Mouse (Mus musculus) cerebellum, adult (tissue): ENCODE data around the gene Gm12355.
"Not testable (repeated sequence)": the region's sequence is repeated elsewhere in the genome, so short reads cannot be mapped to it uniquely, and the experiment has no call there.

Experiments used
- ATAC-seq: cut with Nextera tagmentation; 2 replicates; pipeline ENCODE4 v1.9.2; 2017; ENCODE audit warnings: mild to moderate bottlenecking, moderate library complexity, mixed read lengths; ENCODE audit not compliant: insufficient number of reproducible peaks, low FRiP score, low TSS enrichment

Gene Gm12355

DNA sequence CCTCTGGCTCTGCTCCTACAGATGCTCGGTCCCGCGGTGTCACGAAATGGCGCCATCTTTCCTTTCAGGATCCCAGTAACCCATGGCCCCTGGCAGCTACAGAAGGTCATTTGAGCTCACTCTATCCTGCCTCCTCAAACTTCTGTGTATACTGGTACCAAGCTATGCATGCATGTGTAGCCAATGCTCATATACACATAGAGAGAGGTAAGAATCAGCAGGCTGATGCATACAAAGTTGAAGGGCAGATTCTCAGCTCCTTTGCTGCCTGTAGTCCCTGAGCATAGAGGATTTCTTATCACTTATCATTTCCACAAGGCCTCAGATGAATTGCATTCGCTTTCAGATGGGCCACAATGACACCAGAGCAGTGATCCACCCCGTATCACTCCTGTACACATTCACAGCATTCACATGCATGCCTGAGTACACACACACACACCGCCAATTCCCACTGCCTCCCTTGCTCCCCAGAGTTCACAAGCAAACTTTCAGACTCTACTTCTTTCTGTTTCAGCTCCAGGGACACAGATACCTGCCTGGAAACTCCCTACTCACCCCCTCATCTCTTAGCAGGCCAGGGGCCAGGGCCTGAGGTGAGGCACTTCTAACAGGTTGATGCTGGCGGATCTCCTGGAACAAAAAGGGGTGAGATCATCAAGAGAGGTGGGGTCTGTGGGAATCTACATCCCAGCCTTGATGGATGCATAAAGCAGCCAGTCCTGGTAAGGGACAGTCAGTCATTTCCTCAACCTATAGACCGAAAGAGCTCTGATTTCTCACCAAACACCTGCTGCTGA is at the start of gene Gm12355, which contains the start of gene Gsdma3:
Gene Gm12355, minus strand, starts transcription at position 51 of the 800 bp plus-strand sequence.
Gene Gsdma3, plus strand, starts transcription at position 750 of the 800 bp plus-strand sequence.
- no peak for ATAC-seq

- ATAC-seq, result not testable (repeated sequence)
Measured at GRCm38 (mm10) chr11:98673136-98673535, 47.7 kb upstream of the Gm12355 start.

- no peak for ATAC-seq
Measured at GRCm38 (mm10) chr11:98672482-98672881, 47.0 kb upstream of the Gm12355 start.

GRCm38 (mm10) chr11:98671857-98672256 is 46.4 kb upstream of the Gm12355 start:
- ATAC-seq, result no peak

GRCm38 (mm10) chr11:98671284-98671815 is 45.9 kb upstream of the Gm12355 start:
- ATAC-seq, result no peak

DNA sequence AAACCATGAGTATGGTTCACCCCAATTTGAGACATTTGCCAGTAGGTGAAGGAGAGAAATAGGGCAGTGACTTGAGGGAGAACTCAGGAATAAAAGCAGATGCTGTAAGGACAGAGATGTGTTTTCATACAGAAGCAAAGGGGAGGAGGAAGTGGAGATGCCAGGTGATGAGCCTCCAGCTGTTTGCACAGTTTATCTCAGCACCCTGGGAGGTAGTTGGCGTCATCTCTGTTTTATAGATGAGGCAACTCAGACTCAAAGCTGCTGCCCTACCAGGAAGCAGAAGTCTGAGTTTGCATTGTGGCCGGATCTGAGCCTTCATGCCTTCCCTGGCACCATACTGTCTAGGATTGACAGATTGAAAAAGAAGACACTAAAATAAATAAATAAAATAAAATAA is 43.5 kb upstream of the Gm12355 start:
- no peak for ATAC-seq

GRCm38 (mm10) chr11:98664091-98664490 is 38.6 kb upstream of the Gm12355 start, which contains the start of gene Gsdma:
Gsdma (plus strand) TSS chr11:98664351.
- ATAC-seq, result no peak

GRCm38 (mm10) chr11:98660517-98660916 is 35.1 kb upstream of the Gm12355 start:
- no peak; the same call in 1 of the 2 replicates for ATAC-seq

GRCm38 (mm10) chr11:98655076-98655475 is 29.6 kb upstream of the Gm12355 start:
- peak; percentile 56; the same call in 1 of the 2 replicates for ATAC-seq

- no peak for ATAC-seq
Measured at GRCm38 (mm10) chr11:98646459-98646858, 21.0 kb upstream of the Gm12355 start, which contains the start of gene Gsdma2. Gsdma2 (plus strand) TSS chr11:98646759.

DNA sequence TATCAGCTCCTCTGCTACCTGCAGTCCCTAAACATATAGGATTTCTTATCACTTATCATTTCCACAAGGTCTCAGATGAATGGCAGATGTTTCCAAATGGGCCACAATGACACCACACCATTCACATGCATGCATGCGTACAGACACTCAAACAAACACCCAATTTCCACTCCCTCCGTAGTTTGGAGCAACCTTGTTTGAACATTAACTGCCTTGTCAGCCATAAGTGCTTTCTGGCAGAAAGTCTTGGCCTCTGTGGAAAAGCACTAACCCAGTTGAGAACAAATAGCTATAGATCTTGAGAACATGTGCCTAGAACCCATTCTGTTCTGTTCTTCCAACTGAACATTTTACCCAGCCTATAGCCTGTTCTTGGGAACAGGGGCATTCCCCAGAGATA is 20.5 kb upstream of the Gm12355 start:
- no peak for ATAC-seq

DNA sequence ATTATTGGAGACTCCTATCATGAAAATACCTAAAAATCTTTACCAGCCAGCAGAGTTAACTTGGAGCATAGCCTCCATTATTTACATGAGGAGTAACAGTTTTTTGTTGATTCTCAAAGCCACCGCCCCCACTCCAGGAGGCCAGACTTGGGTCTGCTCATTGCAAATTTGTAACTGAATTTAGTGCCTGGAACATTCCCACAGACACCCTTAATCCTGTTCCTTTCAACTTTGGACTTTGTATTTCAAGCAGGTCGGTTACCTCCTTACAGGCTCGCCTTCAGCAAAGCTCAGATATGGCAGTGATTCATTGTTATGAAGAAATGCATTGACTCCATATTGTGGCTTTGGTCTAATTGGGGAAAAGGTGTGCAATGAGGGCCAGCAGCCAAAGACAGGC is 19.3 kb upstream of the Gm12355 start:
- ATAC-seq, result no peak

- ATAC-seq, result no peak
Measured at GRCm38 (mm10) chr11:98640091-98640490, 14.6 kb upstream of the Gm12355 start.

DNA sequence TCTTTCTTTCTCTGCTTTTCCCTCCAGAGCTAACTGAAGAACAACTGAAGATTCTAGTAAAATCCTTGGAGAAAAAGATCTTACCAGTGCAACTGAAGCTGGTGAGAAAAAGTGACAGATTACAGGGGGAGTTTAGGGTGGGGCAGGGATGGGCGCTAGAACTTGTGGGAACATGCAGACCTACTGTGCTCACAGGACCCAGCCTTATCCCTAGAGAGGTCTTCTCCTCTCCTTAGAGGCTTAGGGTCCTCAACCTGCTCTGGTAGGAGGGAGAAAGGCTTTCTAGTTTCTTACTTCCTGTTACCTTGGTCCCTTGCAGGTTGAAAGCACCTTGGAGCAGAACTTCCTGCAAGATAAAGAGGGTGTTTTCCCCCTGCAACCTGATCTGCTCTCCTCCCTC is 12.0 kb upstream of the Gm12355 start:
- no peak for ATAC-seq

GRCm38 (mm10) chr11:98635312-98635970 is 10.0 kb upstream of the Gm12355 start:
- not testable (repeated sequence) for ATAC-seq

DNA sequence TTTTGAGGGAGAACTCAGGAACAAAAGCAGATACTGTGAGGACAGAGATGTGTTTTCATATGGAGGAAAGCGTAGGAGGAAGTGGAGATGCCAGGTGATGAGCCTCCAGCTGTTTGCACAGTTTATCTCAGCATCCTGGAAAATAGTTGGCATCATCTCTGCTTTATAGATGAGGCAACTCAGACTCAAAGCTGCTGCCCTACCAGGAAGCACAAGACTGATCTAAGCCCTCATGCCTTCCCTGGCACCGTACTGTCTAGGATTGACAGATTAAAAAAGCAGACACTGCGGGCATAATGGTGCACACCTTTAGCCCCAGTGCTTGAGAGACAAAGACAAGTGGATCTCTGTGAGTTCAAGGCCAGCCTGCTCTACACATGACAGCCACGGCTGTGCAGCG is 5.2 kb upstream of the Gm12355 start:
- ATAC-seq, result no peak

GRCm38 (mm10) chr11:98628706-98629105 is 3.2 kb upstream of the Gm12355 start:
- no peak for ATAC-seq

DNA sequence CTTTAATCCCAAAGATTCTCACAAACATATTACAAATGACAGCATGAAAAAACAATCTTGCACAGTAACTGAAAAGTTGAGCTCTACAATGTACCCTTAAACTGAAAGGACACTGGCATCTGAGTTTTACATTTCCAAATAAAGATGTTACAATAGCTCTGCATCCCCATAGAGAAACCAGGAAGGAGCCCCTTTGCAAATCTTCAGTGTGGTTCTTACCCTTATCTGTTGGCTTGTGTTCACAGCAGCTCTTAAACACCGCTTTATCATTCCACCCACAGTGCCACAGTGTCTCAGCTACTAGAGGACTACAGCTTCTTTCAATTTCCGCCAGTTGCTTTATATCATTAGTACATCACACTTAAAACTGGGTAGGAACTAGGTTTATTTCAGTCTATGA is 1.1 kb downstream of the Gm12355 start:
- not testable (repeated sequence) for ATAC-seq

DNA sequence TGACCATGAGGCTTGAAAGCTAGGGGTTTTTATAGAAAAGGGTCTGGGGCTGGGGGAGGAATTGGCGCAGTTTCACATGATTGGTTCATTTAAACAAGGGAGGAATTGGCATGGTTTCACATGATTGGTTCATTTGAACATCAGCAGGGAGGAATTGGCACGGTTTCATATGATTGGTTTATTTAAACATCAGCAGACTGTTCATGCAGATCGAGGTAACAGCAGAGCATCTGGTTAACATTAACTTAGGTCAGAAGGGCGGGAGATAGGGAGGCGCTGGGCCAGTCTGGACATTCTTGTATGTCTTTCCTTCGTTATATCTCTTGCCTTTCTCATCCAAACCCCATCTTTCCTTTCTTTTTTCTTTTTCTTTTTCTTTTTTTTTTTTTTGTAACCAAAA is 1.5 kb downstream of the Gm12355 start:
- ATAC-seq, result not testable (repeated sequence)

- no peak for ATAC-seq
Measured at GRCm38 (mm10) chr11:98620791-98621190, 4.7 kb downstream of the Gm12355 start.

- no peak for ATAC-seq
Measured at GRCm38 (mm10) chr11:98606763-98607162, 18.7 kb downstream of the Gm12355 start.
